Mouse (Mus musculus): ENCODE data around the gene Slc50a1. TPM values are rescaled to one million over a fixed set of nuclear protein-coding genes. Genes with fewer than 3 reads are reported as not detected.

Gene Slc50a1
- polyA plus RNA-seq (2015; fragmentation: Nextera tagmentation; extraction: Ambion mirVana) = 18.3 and 19.6 TPM in 2 replicates

GRCm38 (mm10) chr3:89270051-89270755 is at the start of gene Slc50a1:
Gene Slc50a1 (minus strand): TSS chr3:89270570.
- 2% methylated on average over 37 of the region's 39 CpGs for WGBS (ENCODE audit: insufficient replicate concordance)
- H3K4me3 ChIP-seq (ENCODE audit: low read depth, low read length) = peak within 1 kb of the TSS; percentile 67

GRCm38 (mm10) chr3:89319591-89320350 is 49.4 kb upstream of the Slc50a1 start:
- H3K9ac ChIP-seq (replicated peaks) = no peak overlapping the region
- no peak for DNase-seq
- peaks cover 45% of the 10 kb centered on the region for H3K4me1 ChIP-seq (ENCODE audit: insufficient read depth)
- peak overlapping the region; percentile 61 for H3K4me2 ChIP-seq (ENCODE audit: low read depth, low read length)
- no peak overlapping the region for H3K27ac ChIP-seq (ENCODE audit: low read depth)
- H3K4me3 ChIP-seq (ENCODE audit: low read depth, low read length) = peak overlapping the region; percentile 42
- 3% methylated on average over 57 of the region's 58 CpGs for WGBS (ENCODE audit: insufficient replicate concordance)
- H3K36me3 ChIP-seq (replicated peaks; ENCODE audit: insufficient read depth, low read length) = no peaks in the 10 kb centered on the region
- H3K27me3 ChIP-seq (ENCODE audit: insufficient read depth, low read length) = peaks cover 85% of the 10 kb centered on the region
- no peak for ATAC-seq
- no peaks in the 10 kb centered on the region for H3K9me3 ChIP-seq (ENCODE audit: low read length)
- no peak for TF ChIP-seq CTCF (IDR thresholded peaks at IDR 0.05; ENCODE audit: low read depth)
- TF ChIP-seq EP300 (IDR thresholded peaks at IDR 0.05; ENCODE audit: low read depth) = no peak

More at GRCm38 (mm10) chr3:89270051-89270755, at the start of gene Slc50a1:
- TF ChIP-seq CTCF (IDR thresholded peaks at IDR 0.05; ENCODE audit: low read depth) (peak; percentile 57), EP300 (IDR thresholded peaks at IDR 0.05; ENCODE audit: low read depth) (no peak; the same call in 1 of the 2 replicates)
- Histone ChIP-seq H3K27me3 (ENCODE audit: insufficient read depth, low read length) (no peaks in the 10 kb centered on the region), H3K9ac (replicated peaks) (peak within 1 kb of the TSS; percentile 65), H3K36me3 (replicated peaks; ENCODE audit: insufficient read depth, low read length) (peaks cover 18% of the 10 kb centered on the region), H3K4me2 (ENCODE audit: low read depth, low read length) (peak within 1 kb of the TSS; percentile 75), H3K4me1 (ENCODE audit: insufficient read depth) (peaks cover 20% of the 10 kb centered on the region), H3K9me3 (ENCODE audit: low read length) (no peaks in the 10 kb centered on the region), H3K27ac (ENCODE audit: low read depth) (peak within 1 kb of the TSS; percentile 69; the same call in 1 of the 2 replicates)
- ATAC-seq (peak; percentile 60), DNase-seq (peak; percentile 84)

DNA sequence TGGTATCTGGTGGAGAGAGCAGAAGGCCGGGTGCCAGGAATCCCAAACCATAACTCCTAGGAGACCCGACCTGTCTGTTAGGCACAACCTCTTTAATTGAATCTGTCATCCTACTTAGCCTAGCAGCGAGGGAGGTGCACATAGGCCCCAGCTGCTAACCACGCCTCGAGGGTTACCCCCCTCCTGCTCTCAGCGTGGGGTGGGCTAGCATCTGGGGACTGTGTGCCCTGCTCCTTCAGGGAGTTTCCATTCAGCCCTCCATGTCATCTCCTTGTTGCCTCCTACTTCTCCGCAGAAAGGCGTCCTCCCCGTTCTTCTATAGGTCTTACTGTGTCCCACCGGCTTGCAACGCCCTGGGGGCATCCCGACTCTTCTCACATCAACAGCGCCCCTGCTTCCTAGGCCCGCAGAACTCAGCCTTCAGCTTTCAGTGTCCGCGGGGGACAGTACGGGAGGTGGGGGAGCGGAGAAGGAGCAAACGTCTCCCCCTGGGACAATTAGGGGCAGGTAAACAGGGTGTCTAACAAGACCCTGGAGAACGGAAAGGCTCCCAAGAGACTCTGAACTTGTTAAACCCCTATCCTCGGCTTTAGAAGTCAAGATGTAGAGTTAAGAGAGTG is 48.7 kb upstream of the Slc50a1 start:
- Histone ChIP-seq H3K4me3 (ENCODE audit: low read depth, low read length) (peak overlapping the region; percentile 42), H3K27me3 (ENCODE audit: insufficient read depth, low read length) (peaks cover 81% of the 10 kb centered on the region), H3K4me1 (ENCODE audit: insufficient read depth) (peaks cover 45% of the 10 kb centered on the region), H3K9ac (replicated peaks) (no peak overlapping the region), H3K4me2 (ENCODE audit: low read depth, low read length) (peak overlapping the region; percentile 61; the same call in 1 of the 2 replicates), H3K27ac (ENCODE audit: low read depth) (no peak overlapping the region), H3K36me3 (replicated peaks; ENCODE audit: insufficient read depth, low read length) (no peaks in the 10 kb centered on the region), H3K9me3 (ENCODE audit: low read length) (no peaks in the 10 kb centered on the region)
- no peak for DNase-seq
- 21% methylated on average over 21 of the region's 21 CpGs for WGBS (ENCODE audit: insufficient replicate concordance)
- no peak for ATAC-seq
- no peak for TF ChIP-seq EP300 (IDR thresholded peaks at IDR 0.05; ENCODE audit: low read depth)
- no peak for TF ChIP-seq CTCF (IDR thresholded peaks at IDR 0.05; ENCODE audit: low read depth)

GRCm38 (mm10) chr3:89318316-89318715 is 47.9 kb upstream of the Slc50a1 start:
- DNase-seq (no peak), ATAC-seq (no peak)
- WGBS (ENCODE audit: insufficient replicate concordance) = 72% methylated on average over 8 of the region's 8 CpGs
- Histone ChIP-seq H3K9ac (replicated peaks) (no peak overlapping the region), H3K27ac (ENCODE audit: low read depth) (no peak overlapping the region), H3K36me3 (replicated peaks; ENCODE audit: insufficient read depth, low read length) (no peaks in the 10 kb centered on the region), H3K4me1 (ENCODE audit: insufficient read depth) (peaks cover 45% of the 10 kb centered on the region), H3K27me3 (ENCODE audit: insufficient read depth, low read length) (peaks cover 73% of the 10 kb centered on the region), H3K4me2 (ENCODE audit: low read depth, low read length) (no peak overlapping the region), H3K4me3 (ENCODE audit: low read depth, low read length) (no peak overlapping the region), H3K9me3 (ENCODE audit: low read length) (no peaks in the 10 kb centered on the region)
- TF ChIP-seq CTCF (IDR thresholded peaks at IDR 0.05; ENCODE audit: low read depth) (no peak), EP300 (IDR thresholded peaks at IDR 0.05; ENCODE audit: low read depth) (no peak)

DNA sequence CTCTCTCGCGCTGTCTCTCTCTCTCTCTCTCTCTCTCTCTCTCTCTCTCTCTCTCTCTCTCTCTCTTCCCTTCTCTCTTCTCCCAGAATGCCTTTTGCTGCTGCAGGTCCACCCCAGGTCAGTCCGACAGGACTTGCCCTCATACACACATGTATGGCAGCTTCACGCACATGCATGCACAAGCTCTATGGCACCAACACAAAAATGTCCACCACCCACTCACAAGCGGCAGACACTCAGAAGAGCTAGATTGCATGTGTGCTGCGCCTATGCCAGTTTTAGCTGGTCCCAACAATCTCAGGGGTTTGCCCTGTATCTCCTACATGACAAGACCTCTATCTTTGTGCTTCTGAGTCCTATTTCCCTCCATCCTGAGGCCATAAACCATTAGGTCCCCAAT is 46.9 kb upstream of the Slc50a1 start:
- no peak for TF ChIP-seq EP300 (IDR thresholded peaks at IDR 0.05; ENCODE audit: low read depth)
- no peak for TF ChIP-seq CTCF (IDR thresholded peaks at IDR 0.05; ENCODE audit: low read depth)
- H3K9me3 ChIP-seq (ENCODE audit: low read length) = no peaks in the 10 kb centered on the region
- WGBS (ENCODE audit: insufficient replicate concordance) = 68% methylated on average over 6 of the region's 6 CpGs
- ATAC-seq (no peak), DNase-seq (no peak)
- H3K27ac ChIP-seq (ENCODE audit: low read depth) = no peak overlapping the region
- H3K36me3 ChIP-seq (replicated peaks; ENCODE audit: insufficient read depth, low read length) = no peaks in the 10 kb centered on the region
- H3K9ac ChIP-seq (replicated peaks) = no peak overlapping the region
- H3K4me3 ChIP-seq (ENCODE audit: low read depth, low read length) = no peak overlapping the region
- peaks cover 40% of the 10 kb centered on the region for H3K4me1 ChIP-seq (ENCODE audit: insufficient read depth)
- no peak overlapping the region for H3K4me2 ChIP-seq (ENCODE audit: low read depth, low read length)
- peaks cover 63% of the 10 kb centered on the region for H3K27me3 ChIP-seq (ENCODE audit: insufficient read depth, low read length)

DNA sequence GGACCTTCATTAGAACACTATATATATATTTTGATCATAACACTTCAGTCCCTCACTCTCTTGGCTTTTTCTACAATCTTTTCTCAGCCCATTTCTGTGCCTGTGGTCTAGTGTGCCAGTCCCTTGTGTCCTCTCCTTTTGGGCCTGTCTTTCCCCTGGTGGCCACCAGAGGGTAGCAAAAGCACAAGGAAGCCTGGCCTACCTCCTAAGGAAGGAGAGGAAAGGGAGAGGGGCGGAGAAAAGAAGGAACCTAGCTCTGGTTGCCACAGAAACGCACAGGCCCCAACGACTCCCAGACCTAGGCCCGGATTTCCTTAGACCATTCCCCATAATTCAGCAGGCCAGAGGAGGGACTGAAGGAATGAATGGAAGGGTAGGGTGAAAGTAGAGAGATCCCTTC is 46.5 kb upstream of the Slc50a1 start:
- ATAC-seq = peak; percentile 46; the same call in 1 of the 2 replicates
- peak; percentile 73 for DNase-seq
- Histone ChIP-seq H3K27me3 (ENCODE audit: insufficient read depth, low read length) (peaks cover 58% of the 10 kb centered on the region), H3K27ac (ENCODE audit: low read depth) (no peak overlapping the region), H3K9me3 (ENCODE audit: low read length) (no peaks in the 10 kb centered on the region), H3K9ac (replicated peaks) (no peak overlapping the region; the same call in 1 of the 2 replicates), H3K4me2 (ENCODE audit: low read depth, low read length) (peak overlapping the region; percentile 64), H3K4me1 (ENCODE audit: insufficient read depth) (peaks cover 37% of the 10 kb centered on the region), H3K36me3 (replicated peaks; ENCODE audit: insufficient read depth, low read length) (no peaks in the 10 kb centered on the region), H3K4me3 (ENCODE audit: low read depth, low read length) (no peak overlapping the region)
- TF ChIP-seq CTCF (IDR thresholded peaks at IDR 0.05; ENCODE audit: low read depth) (peak; percentile 94), EP300 (IDR thresholded peaks at IDR 0.05; ENCODE audit: low read depth) (no peak)
- 4% methylated on average over 4 of the region's 4 CpGs for WGBS (ENCODE audit: insufficient replicate concordance)
